Mouse (Mus musculus): ENCODE measurements around the gene Gstp2.
"Not testable (repeated sequence)": the region's sequence is repeated elsewhere in the genome, so short reads cannot be mapped to it uniquely, and the experiment has no call there.

Gstp2 gene

GRCm38 (mm10) chr19:4070756-4071155 is 24.9 kb upstream of the Gstp2 start:
- no peak for DNase-seq (ENCODE audit: low read depth in 2 of 2, low spot score in 2 of 2)

- DNase-seq (ENCODE audit: low read depth in 2 of 2, low spot score in 2 of 2), result no peak
Measured at GRCm38 (mm10) chr19:4070311-4070710, 24.5 kb upstream of the Gstp2 start.

- no peak for DNase-seq (ENCODE audit: low read depth in 2 of 2, low spot score in 2 of 2)
Measured at GRCm38 (mm10) chr19:4068717-4069410, 23.0 kb upstream of the Gstp2 start.

- DNase-seq (ENCODE audit: low read depth in 2 of 2, low spot score in 2 of 2), result not testable (repeated sequence)
Measured at GRCm38 (mm10) chr19:4068242-4068641, 22.4 kb upstream of the Gstp2 start.

- no peak for DNase-seq (ENCODE audit: low read depth in 2 of 2, low spot score in 2 of 2)
Measured at GRCm38 (mm10) chr19:4066877-4067276, 21.1 kb upstream of the Gstp2 start.

- DNase-seq (ENCODE audit: low read depth in 2 of 2, low spot score in 2 of 2), result no peak
Measured at GRCm38 (mm10) chr19:4066280-4066679, 20.5 kb upstream of the Gstp2 start.

- not testable (repeated sequence) for DNase-seq (ENCODE audit: low read depth in 2 of 2, low spot score in 2 of 2)
Measured at GRCm38 (mm10) chr19:4064501-4064900, 18.7 kb upstream of the Gstp2 start.

- not testable (repeated sequence) for DNase-seq (ENCODE audit: low read depth in 2 of 2, low spot score in 2 of 2)
Measured at GRCm38 (mm10) chr19:4063357-4063756, 17.5 kb upstream of the Gstp2 start.

GRCm38 (mm10) chr19:4060899-4061465 is 15.2 kb upstream of the Gstp2 start:
- no peak for DNase-seq (ENCODE audit: low read depth in 2 of 2, low spot score in 2 of 2)

GRCm38 (mm10) chr19:4060044-4060898 is 14.4 kb upstream of the Gstp2 start:
- not testable (repeated sequence) for DNase-seq (ENCODE audit: low read depth in 2 of 2, low spot score in 2 of 2)

- peak; percentile 43 to 53 for DNase-seq (ENCODE audit: low read depth in 2 of 2, low spot score in 2 of 2)
Measured at GRCm38 (mm10) chr19:4059069-4059740, 13.4 kb upstream of the Gstp2 start, which contains the start of gene Gstp3. TSS of gene Gstp3 (minus strand) at chr19:4059569.

- DNase-seq (ENCODE audit: low read depth in 2 of 2, low spot score in 2 of 2), result no peak
Measured at GRCm38 (mm10) chr19:4058581-4058980, 12.8 kb upstream of the Gstp2 start.

- no peak for DNase-seq (ENCODE audit: low read depth in 2 of 2, low spot score in 2 of 2)
Measured at GRCm38 (mm10) chr19:4057962-4058361, 12.1 kb upstream of the Gstp2 start.

- DNase-seq (ENCODE audit: low read depth in 2 of 2, low spot score in 2 of 2), result no peak
Measured at GRCm38 (mm10) chr19:4057389-4057788, 11.6 kb upstream of the Gstp2 start.

- DNase-seq (ENCODE audit: low read depth in 2 of 2, low spot score in 2 of 2), result no peak
Measured at GRCm38 (mm10) chr19:4056727-4057126, 10.9 kb upstream of the Gstp2 start.

GRCm38 (mm10) chr19:4055947-4056693 is 10.3 kb upstream of the Gstp2 start:
- no peak for DNase-seq (ENCODE audit: low read depth in 2 of 2, low spot score in 2 of 2)

- DNase-seq (ENCODE audit: low read depth in 2 of 2, low spot score in 2 of 2), result no peak
Measured at GRCm38 (mm10) chr19:4055216-4055946, 9.6 kb upstream of the Gstp2 start.

- no peak for DNase-seq (ENCODE audit: low read depth in 2 of 2, low spot score in 2 of 2)
Measured at GRCm38 (mm10) chr19:4054613-4055012, 8.8 kb upstream of the Gstp2 start.

- no peak for DNase-seq (ENCODE audit: low read depth in 2 of 2, low spot score in 2 of 2)
Measured at GRCm38 (mm10) chr19:4052516-4053030, 6.8 kb upstream of the Gstp2 start.
